Mouse (Mus musculus) G1E (cell line): ENCODE data around the gene Cd40.

ENCODE experiments used
- CTCF ChIP-seq: IDR thresholded peaks from 2 replicates; pipeline ENCODE4 v1.5.1; 2012; ENCODE audit warnings: low read depth, low read length, inconsistent platforms, mixed read lengths
- GATA1 ChIP-seq: IDR thresholded peaks from 2 replicates; pipeline ENCODE4 v1.6.1; 2012; ENCODE audit warnings: borderline replicate concordance, low read length, inconsistent platforms, mixed read lengths
- GATA2 ChIP-seq: IDR thresholded peaks from 2 replicates; pipeline ENCODE4 v1.6.1; 2012; ENCODE audit warnings: low read depth, low read length, inconsistent platforms, borderline replicate concordance
- POLR2AphosphoS5 ChIP-seq: IDR thresholded peaks from 2 replicates; pipeline ENCODE4 v1.6.1; 2012; ENCODE audit warnings: low read depth, low read length, inconsistent platforms; ENCODE audit not compliant: insufficient replicate concordance
- TAL1 ChIP-seq: conservative IDR thresholded peaks from 2 replicates; pipeline ENCODE4 v1.6.1; 2012; ENCODE audit warnings: low read depth, low read length, inconsistent platforms, mixed read lengths

DNA sequence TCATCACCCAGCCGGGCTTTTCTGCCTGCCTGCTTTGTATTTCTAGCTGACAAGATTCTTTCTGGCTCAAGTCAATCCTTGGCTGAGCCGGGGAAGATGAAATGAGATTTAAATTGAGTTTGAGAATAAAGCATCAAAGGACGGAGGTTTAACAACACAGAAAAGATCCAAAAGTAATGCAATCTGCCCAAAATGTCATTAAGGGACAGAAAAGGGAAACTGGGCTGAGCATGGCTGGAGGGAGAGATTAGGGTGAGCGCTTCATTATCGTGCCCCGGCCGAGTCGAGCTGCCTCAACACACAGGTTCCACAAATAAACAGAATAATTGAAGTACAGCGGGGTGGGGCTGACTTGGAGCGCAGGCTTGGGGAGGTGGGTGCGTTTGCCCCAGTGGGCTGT lies 3.9 kb upstream of the Cd40 start:
- TF ChIP-seq GATA2 (no peak), CTCF (no peak), TAL1 (no peak), POLR2AphosphoS5 (no peak), GATA1 (no peak)
